Mouse (Mus musculus): ENCODE data around the gene Rtel1. TPM values are rescaled to one million over a fixed set of nuclear protein-coding genes. Genes with fewer than 3 reads are reported as not detected.
A peak's percentile ranks its signal among the peaks of the same experiment; 100 is the strongest.

The Rtel1 gene
- total RNA-seq, 2 experiments from 2014 or later = 21.1 to 23.0 TPM

DNA sequence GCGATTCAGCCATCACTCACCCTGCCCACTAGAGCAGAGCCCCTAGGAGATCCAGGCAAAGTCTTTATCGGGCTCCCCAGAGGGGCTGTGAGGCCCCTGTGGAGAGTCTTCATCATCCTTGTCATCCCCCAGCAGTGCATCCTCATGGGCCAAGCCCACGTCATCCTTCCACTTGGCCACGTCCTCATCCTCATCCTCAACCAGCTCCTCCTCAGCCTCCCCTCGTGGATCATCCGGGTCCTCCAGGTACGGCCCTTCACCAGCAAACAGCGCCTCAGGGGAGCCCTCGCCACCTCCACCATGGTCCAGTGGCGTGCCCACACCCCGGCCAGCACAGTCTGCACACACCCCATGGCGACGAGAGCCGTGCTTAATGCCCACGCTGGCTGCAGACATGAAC is 71.5 kb downstream of the Rtel1 start:
- DNase-seq = no peak

DNA sequence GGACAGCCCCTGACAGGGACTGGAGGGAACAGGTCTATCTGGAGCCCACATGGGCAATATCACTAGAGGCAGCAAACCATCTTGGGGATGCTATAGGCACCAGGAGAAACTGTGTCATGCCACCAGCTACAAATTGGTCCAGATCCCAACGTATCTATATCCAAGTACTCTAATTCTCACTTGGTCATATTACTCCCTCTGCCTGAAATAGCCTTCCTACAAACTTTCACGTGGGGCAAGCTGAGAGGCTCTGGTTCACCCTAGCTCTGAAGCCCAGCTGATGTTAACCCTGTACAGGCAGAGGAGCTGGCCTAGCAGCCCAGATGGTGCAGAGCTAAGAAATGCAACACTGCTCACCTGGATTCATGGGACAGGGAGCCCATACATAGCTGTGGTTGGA is 72.0 kb downstream of the Rtel1 start:
- DNase-seq = no peak

DNA sequence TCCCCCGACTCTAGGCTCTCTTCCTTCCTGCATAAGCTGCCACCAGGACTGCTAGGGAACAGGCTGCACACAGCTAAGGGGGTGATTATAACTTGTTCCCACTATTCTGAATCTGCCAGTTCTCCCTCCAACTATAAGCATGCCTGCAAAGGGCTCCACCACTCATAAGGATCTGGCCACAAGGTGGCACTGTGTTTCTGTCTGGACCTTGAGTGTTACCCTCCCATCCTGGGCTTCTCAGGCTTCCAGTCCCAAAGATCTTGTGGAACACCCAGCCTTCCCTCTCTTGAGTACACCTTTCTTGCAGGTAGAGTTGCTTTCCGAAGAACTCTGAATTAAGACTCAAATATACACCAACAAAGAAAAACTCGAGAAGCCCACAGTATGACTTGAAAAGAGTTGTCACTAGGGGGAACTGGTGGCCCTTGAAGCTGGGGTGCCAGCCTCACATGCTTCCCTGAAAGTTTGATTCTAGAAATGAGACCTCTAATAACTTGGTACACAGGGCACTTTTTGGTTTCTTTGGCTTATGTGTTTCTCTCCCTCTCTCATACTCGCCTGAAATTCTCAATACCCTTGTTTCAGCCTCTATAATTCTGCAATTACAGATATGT is 73.2 kb downstream of the Rtel1 start:
- peak; percentile 90 for DNase-seq

DNA sequence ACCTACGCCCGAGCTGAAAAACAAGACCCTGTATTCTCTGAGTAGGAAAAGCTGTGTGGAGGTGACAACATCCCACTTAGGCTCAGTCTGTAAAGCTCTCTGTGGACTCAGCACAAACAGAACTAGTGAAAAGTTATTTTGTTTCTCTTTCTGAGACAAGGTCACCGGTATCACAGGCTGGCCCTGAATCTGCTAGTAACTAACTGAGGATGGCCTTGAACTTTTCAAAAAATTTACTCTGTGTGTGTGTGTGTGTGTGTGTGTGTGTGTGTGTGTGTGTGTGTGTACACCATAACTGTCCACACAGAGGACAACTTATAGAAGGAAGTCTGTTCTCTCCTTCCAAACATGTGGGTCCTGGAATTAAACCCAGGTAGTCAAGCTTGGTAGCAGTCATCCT is 74.5 kb downstream of the Rtel1 start:
- no peak for DNase-seq

DNA sequence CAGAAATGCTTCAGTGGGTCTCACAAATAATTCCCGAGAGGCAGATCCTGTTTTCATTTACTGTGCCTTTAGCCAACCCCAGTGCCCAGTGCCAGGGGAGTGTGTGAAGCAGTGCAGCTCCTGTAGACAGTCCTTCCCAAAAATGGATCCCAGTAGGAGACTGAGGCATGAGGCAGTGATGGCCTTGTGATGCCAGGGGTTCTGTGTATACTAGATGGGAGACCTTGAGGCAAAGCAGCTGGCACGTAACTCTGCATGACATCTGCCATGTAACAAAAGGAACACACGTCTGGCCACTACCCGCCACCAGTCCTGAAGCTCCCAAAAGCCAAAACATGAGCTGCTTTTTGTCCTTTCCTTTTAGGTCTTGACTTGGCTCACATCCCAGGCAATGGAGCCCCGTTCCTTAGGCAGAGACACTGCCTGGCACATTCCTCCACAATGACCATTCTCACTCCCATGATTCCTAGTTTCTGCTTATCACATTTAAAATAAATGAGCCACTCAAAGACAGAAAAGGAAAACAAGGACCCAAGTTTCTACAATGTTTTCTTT is 77.7 kb downstream of the Rtel1 start:
- no peak for DNase-seq

DNA sequence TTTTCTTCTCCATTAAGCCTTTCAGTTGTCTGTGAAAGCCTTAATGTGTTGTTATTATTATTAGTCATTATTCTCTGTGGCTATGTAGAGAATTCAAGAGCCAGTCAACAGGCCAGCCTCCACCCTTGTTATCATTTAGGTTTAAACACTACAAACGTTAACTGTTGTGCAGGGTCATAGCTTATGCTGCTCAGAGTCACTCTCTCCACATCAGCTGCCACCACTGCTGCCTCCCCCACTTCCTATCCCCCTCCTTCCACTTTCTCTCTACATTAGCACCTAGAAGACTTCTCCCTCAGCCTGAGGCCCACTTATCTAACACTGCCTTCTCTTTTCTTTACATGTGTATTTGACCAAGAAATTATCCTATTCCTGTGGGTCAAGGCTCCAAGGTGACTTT is 82.0 kb downstream of the Rtel1 start:
- no peak for DNase-seq

DNA sequence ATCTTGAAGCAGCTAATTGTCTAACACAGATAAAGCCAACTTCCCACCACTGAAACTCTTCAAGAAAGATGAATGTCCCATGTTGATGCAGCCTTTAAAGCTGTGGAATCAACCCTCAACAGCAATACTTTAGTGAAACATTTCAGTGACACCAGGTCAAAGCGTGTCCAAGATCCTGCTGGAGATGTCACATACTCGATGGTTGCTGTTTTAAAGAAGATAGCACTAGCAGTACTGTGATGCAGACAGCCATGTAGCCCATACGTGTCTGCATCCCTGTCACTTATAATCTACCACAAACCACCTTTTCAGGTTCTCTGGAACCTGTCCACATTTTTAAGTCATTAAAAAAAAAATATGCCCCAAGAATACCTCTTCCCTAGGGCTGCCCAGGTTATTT is 84.2 kb downstream of the Rtel1 start:
- no peak for DNase-seq

Other genes starting within 250 kb of the Rtel1 start
- gene Kcnq2, start 184.4 kb upstream of the Rtel1 start, total RNA-seq (2021) = under 1 TPM; 0.23 to 0.47 TPM
- 1,000 to 10,000 TPM; 1,498 to 1,682 TPM for gene Eef1a2, start 162.7 kb upstream of the Rtel1 start, total RNA-seq (2021)
- 10 to 100 TPM; 55.2 to 60.3 TPM for gene Ppdpf, start 132.5 kb upstream of the Rtel1 start, total RNA-seq (2021)
- gene Ptk6, start 117.0 kb upstream of the Rtel1 start, total RNA-seq (2021) = not detected
- under 1 TPM; 0.12 to 0.14 TPM for gene Srms, start 106.6 kb upstream of the Rtel1 start, total RNA-seq (2021)
- not detected for gene Fndc11, start 99.7 kb upstream of the Rtel1 start, total RNA-seq (2021)
- 1 to 10 TPM; 3.2 to 4.0 TPM for gene Helz2, start 77.7 kb upstream of the Rtel1 start, total RNA-seq (2021)
- 10 to 100 TPM in 1 of 2 experiments, 1 to 10 TPM in 1; 9.1 to 11.0 TPM for gene Gmeb2, start 31.7 kb upstream of the Rtel1 start, total RNA-seq (2021)
- 1 to 10 TPM; 1.1 to 1.6 TPM for gene Stmn3, start 5.2 kb upstream of the Rtel1 start, total RNA-seq (2021)
- gene Zgpat, start 45.2 kb downstream of the Rtel1 start, total RNA-seq (2021) = 10 to 100 TPM; 13.1 to 18.3 TPM
- gene Arfrp1, start 45.7 kb downstream of the Rtel1 start, total RNA-seq (2021) = 10 to 100 TPM; 25.2 to 30.8 TPM
- 1 to 10 TPM; 5.8 to 9.7 TPM for gene Lime1, start 60.3 kb downstream of the Rtel1 start, total RNA-seq (2021)
- gene Zbtb46, start 139.7 kb downstream of the Rtel1 start, total RNA-seq (2021) = 1 to 10 TPM; 5.8 to 8.4 TPM
- not detected for gene Abhd16b, start 173.5 kb downstream of the Rtel1 start, total RNA-seq (2021)
- gene Tpd52l2, start 177.4 kb downstream of the Rtel1 start, total RNA-seq (2021) = 10 to 100 TPM; 69.9 to 72.9 TPM
- gene Dnajc5, start 200.7 kb downstream of the Rtel1 start, total RNA-seq (2021) = 10 to 100 TPM; 67.5 to 70.1 TPM

Measured in gastrocnemius, postnatal 10 days (tissue).